Mouse (Mus musculus): Measurements from ENCODE around the gene Snrnp25. TPM values are rescaled to one million over a fixed set of nuclear protein-coding genes. Genes with fewer than 3 reads are reported as not detected.
A peak's percentile ranks its signal among the peaks of the same experiment; 100 is the strongest.

The Snrnp25 gene
- total RNA-seq, 2 experiments from 2014 or later = 9.8 to 10.7 TPM

DNA sequence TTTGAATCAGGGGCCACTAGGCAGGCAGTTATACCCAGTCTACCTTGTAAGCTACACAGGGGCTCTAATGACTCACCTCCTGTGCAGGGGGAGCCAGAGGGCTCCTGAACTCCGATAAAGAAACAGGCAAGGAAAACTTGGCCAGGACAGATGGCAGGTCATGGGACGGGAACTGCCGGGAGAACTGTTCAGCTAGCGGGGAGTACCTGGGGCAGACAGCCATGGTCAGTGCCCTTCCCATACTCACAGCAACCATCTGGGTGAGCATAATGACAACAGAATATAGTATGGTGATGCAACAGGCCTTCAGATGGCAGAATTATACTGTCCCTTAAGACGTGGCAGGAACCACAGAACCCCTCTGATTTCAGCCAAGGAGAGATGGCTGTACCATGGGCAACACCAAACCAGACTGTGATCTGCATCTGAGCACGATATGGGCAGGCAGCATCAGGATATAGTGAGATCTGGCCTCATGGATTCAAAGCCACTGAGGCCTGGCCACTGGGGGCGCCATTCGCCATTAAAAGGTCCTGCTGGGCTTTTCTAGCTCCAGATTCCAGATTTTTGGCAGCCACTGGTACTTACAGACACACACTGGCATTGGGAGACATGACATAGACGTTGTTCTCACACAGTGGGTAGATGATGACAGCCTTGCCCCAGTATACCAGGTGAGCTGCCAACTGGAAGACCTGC lies 31.6 kb downstream of the Snrnp25 start:
- intact Hi-C loops (cut with DNase I) = no loop called here
- peak in 1 of 2 experiments; percentile 49 for DNase-seq

DNA sequence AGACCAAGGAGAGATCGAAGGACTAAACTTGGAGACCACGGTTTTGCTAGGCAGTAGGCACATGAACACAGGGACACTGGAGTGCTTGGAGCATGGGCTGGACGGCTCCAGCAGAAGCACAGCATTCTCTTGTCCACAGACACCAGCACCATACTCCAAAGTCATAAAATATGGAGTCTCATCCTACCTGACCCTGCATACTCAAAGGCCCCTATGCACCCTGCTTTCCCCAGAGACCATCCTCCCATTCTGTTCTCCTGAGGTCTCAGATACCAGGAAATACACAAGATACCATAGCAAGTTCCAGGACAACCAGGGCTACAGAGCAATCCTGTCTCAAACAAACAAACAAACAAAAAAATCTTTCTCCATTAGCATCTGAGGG lies 32.2 kb downstream of the Snrnp25 start:
- intact Hi-C loops (cut with DNase I) = no loop called here
- DNase-seq = no peak

DNA sequence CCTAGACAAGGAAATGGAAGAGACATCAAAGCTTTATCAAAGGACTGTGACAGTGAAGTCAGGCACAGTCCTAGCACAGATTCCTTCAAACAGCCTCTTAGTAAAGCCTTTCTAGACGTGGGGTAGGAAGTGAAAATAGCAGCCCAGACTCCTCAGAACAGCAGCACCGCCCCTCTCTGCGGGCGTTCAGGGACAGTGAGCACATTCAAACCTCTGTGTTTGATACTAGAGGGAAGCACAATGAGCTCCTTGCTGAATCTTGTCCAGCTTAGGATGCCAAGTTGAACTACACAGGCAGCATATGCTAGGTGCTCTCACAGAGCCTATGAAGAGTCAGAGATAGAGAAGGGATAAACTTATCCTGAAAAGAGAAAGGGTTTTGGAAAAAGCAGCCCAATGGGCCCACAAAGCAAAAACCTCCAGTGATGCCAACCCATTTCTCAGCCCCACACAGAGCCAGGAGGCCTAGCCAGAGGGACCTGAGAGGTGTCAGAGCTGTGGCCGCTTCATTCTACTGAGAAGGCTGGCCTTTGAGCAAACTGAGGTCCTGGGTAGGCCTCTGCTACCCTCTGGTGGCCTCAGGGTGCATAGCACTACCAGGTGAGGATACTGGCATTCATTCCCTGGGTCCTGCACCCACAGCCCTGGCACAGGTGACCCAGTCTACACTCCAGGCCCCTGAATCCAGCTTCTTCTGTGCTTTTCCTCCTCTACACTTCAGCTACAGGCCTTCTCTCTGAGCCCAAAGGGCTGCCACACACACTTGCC lies 33.1 kb downstream of the Snrnp25 start:
- DNase-seq = peak; percentile 58 to 65
- intact Hi-C loops (cut with DNase I) = loop anchor here (1.0 to 2.0 kb wide), 2 partner anchors 23 to 55 kb away; no protein-coding TSS in a partner anchor

DNA sequence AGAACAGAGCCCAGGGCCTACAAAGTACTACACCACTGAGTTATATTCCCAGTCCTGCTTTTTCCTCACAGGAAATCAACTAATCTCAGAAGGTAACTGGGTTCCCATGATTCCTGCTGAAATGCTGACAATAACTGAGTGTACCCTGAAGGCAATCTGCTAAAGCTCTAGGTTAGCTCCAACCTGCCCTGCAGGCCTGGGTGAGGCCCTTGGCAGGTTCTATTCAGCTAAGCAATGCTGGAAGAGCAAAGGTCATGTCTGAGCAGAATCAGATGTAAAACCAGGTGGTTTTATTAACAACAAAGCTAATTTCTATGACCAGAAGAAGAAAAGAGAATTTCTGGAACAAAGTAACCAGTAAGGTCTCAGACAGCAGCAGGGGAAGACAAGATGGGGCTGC lies 36.2 kb downstream of the Snrnp25 start:
- no peak for DNase-seq
- intact Hi-C loops (cut with DNase I) = no loop called here

DNA sequence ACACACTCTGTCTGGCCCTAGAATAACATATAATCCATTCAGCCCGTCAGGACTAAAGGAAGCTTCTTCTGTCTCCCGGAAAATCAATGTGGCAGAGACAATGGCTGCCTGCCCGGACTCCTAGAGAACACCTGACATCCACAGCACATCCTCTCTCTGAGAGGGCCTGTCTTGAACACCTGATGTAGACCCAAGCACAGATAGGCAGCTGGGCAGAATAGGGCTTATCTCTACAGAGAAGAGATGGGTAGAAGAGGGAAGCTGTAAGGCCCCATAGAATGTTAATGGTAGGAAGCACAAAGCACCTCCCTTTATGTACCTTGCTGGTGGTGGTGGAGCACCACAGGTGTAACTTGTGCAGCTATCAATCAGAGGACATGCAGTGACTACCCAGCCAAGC lies 37.0 kb downstream of the Snrnp25 start:
- DNase-seq = no peak
- intact Hi-C loops (cut with DNase I) = no loop called here

DNA sequence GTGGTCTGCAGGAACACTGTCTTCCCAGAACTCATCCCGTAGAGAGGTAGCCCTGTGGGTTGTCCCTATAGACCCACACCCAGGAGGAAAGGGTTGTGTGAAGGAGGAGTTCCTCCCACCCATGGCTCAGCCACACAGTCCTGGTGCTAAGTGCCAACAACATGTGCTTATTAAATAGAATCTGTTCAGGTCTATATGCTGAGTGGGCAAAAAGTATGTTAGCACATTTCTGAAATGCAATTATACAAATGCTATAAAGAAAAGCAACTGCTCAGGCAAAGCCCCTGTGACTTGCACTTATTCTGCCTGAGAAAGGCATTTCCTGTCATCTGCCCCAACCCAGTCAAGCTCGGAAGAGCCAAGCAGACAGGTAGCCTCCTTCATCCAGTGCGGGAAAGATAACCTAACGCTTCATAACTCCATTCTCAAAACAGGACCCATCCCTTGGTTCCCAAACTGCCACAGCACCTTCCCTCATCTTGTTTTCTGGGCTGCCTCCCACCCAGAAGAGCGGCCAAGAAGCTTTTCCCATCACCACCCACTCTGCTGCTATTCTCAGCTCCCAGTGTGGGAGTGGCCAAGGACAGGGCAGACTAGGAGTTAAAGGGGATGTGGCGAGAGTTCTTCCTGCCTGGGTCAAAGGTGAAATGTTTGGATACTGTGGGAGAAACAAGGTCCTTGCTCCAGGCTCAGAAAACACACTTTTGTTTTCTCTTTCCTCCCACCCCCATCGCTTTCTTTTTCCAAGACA lies 38.2 kb downstream of the Snrnp25 start:
- intact Hi-C loops (cut with DNase I) = no loop called here
- DNase-seq = no peak

DNA sequence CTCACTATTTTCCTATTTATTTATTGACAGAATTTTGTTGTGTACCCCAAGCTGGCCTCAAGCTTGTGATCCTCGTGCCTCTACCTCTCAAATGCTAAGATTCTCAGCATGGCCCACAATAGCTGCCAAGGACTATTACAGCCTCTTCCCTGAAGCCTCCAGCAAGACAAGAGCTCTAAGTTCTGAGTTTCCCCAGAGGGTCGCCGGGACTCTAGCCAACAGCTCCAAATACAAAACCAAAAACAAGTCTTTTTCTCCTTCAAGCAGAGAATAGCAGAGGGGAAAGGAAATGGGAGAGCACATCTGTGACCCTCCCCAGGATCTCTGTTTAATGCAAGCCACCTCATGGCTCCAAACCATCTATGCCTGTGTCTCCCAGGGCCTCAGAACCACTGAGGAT lies 38.8 kb downstream of the Snrnp25 start:
- intact Hi-C loops (cut with DNase I) = no loop called here

DNA sequence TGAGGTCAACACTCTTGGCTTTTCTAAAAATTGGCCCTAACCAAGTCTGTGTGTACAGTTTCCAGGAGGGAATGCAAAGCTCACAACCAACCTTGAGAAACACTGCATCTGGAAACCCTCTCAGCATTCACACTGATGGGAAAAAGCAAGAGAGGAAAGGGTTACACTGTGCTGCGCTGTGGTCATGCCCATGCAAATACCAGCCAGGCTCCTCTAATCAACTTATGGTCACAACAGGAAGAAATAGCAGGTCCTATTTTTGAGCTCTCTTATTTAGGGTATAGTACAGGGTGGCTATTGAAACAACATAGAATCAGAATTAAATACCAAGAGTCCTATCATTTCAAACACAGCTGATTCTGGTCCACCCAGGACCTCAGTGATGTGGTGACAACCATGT lies 39.4 kb downstream of the Snrnp25 start:
- no peak for DNase-seq
- intact Hi-C loops (cut with DNase I) = no loop called here

More for the DNA sequence above, 38.8 kb downstream of the Snrnp25 start:
- DNase-seq = peak in 1 of 2 experiments; percentile 51

DNA sequence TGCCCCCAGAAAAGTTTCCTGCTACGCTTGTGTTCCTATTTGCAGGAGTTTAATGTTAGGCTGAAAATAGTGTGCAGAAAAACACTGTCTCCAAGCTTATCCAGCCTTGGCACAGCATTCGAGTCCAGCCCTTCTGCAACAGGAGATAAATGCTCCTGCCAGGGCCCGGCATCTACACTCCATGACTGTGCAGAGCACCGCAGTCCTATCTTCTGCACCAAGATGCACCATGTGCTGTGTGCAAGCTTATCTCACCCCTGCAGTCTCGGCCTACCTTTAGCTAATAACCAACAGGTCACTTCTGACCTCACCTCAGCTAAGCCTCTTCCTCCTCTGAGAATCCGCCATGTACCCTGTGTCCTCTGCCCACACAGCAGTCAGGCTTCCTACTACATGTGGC lies 40.4 kb downstream of the Snrnp25 start:
- intact Hi-C loops (cut with DNase I) = no loop called here

DNA sequence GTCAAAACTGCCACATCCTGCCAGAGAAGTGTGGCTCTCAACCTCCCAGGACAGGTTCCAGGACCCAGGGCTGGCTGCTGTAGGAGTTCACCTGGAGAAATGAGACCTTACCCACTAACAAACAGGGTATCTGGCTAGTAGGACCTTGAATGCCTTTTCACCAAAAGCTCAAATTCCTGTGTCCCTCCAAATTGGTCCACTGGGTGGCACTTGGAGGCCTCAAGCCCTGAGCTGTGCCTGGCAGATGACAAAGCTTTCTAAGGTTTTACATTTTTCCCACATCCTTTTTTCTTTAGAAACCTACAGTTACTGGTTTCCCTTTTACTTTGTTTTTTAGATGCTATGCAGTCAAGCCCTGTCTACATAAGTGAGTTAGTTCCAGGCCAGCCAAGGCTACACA lies 41.9 kb downstream of the Snrnp25 start:
- no peak for DNase-seq
- intact Hi-C loops (cut with DNase I) = no loop called here

More for the DNA sequence above, 40.4 kb downstream of the Snrnp25 start:
- no peak for DNase-seq

DNA sequence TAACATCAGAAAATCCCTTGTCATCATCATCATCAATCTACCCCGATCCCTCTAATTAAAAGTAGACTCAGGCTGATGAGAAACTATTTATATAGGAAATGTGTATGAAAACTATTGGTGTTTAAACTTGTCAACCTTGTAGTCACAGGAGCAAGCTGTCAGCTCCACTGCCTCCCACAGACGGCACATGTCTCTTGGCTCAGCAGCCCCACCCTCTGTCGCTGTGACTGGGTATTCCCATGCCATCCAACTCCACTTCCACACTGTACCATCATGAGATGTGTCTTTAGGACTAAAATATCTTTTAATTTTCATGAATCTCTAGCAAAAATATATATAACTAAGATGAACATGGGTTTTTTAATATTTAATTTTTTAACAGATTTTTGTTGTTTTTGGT lies 43.1 kb downstream of the Snrnp25 start:
- DNase-seq = no peak
- intact Hi-C loops (cut with DNase I) = no loop called here

DNA sequence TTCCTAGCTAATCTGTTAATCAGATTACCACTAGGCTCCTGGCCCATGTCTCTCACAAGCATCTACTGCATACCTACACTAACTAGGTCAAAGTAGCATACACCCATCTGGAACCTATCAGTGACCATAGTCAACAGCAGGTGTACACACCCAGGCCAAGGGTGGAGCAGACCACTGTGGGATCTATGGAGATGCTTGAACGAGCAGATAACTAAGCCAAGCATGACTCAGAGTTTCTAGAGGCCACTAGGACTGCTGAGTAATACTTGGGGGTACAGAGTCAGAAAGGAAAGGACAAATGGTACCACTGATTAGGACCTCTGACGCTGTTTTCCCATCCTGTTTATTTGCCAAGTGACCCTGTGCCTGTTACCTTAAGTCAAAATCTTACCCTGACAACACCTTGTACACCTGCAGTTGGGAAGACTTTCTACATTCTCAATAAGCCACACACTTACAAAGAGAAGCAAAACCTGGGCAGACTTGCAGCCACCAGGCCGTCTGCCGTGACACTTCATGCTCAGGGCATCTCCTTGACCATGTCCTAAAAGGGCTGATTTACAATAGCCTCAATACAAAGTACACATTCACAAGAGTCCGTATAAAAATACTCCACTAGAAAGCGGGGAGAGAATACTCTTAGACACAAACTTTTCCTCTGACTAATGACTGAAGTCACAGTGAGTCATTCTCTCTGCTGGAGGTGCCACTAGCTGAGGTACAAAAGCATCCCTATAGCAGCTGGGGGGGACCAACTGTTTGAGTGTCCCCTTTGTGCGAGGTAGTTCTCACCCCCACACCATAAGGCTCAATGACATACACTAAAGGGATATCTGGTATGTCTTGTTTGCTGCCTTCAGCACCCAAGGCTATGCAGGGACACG lies 45.9 kb downstream of the Snrnp25 start:
- DNase-seq = no peak
- intact Hi-C loops (cut with DNase I) = no loop called here

DNA sequence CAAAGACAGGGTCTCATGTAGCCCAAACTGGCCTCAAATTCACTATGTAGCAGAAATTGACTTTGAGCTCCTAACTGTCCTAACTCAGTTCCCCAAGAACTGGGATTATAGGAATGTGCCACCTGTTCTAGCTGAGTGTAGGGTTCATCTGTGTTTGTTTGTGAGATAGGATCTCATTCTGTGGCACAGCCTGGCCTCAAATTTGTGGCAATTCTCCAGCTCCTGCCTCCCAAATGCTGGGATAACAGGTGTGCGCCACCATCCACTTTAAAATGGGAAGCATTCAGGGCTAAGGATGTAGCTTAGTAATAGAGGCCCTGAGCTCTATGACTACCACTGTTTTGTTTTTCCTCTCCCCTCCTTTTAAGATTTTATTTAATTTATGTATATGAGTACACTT lies 47.9 kb downstream of the Snrnp25 start:
- no peak for DNase-seq
- intact Hi-C loops (cut with DNase I) = no loop called here

DNA sequence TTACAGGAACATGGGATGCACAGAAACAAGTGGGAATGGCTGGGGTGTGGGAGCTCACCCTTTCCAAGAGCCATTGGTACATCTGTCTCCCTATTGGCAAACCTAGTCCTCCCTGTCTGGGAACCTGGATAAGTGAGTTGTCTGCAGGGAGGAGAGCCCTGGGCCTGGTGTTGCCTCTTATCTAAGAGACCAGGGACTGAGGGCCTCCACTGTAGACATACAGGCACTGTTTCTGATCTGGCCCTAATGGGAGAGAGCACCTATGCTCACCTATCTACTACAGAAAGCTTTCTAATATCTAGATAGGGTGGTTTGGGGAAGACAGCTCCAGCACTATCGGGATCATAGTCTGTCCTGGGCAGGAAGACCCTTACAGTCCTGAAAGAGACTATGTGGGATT lies 50.9 kb downstream of the Snrnp25 start:
- DNase-seq = no peak
- intact Hi-C loops (cut with DNase I) = no loop called here

DNA sequence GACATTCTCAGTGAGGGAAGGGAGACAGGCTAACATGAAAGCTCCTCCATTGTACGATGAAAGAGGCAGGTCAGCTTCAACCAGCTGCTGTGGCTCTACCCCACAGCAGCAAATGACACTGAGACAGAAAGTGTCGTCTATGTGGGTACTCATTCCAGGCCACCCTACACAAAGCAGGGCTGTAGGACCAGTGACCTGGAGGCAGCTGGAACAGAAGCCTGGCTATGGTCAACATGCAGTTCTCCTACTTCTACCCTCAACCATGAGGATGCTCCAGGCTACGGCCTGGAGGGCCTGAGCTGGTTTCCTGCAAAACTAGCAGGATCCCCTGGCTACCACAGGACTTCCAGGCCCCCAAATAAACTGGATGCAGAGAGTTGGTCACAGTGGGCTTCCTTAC lies 51.4 kb downstream of the Snrnp25 start:
- no peak for DNase-seq
- intact Hi-C loops (cut with DNase I) = no loop called here

Other genes starting within 250 kb of the Snrnp25 start
- gene 4930524B15Rik, start 239.8 kb upstream of the Snrnp25 start, total RNA-seq (2021) = not detected
- 1 to 10 TPM in 1 of 2 experiments, not detected in 1; 1.6 TPM for gene Nsg2, start 205.0 kb upstream of the Snrnp25 start, total RNA-seq (2021)
- not detected for gene Il9r, start 5.1 kb upstream of the Snrnp25 start, total RNA-seq (2021)
- gene Rhbdf1, start 16.9 kb downstream of the Snrnp25 start, total RNA-seq (2021) = 10 to 100 TPM; 15.6 to 19.5 TPM
- 1 to 10 TPM; 4.5 to 5.0 TPM for gene Mpg, start 21.1 kb downstream of the Snrnp25 start, total RNA-seq (2021)
- 10 to 100 TPM; 20.2 to 26.1 TPM for gene Nprl3, start 62.3 kb downstream of the Snrnp25 start, total RNA-seq (2021)
- gene Hba-x, start 71.0 kb downstream of the Snrnp25 start, total RNA-seq (2021) = not detected
- 100 to 1,000 TPM; 252 to 350 TPM for gene Hba-a1, start 78.1 kb downstream of the Snrnp25 start, total RNA-seq (2021)
- not detected for gene Hbq1b, start 81.5 kb downstream of the Snrnp25 start, total RNA-seq (2021)
- 100 to 1,000 TPM; 195 to 294 TPM for gene Hba-a2, start 91.1 kb downstream of the Snrnp25 start, total RNA-seq (2021)
- gene Hbq1a, start 94.7 kb downstream of the Snrnp25 start, total RNA-seq (2021) = not detected
- gene Sh3pxd2b, start 142.4 kb downstream of the Snrnp25 start, total RNA-seq (2021) = 1 to 10 TPM; 3.6 to 4.3 TPM
- 10 to 100 TPM in 1 of 2 experiments, 1 to 10 TPM in 1; 9.0 to 11.2 TPM for gene Ubtd2, start 250.0 kb downstream of the Snrnp25 start, total RNA-seq (2021)